ENCODE assay signal across 8 mouse cellular contexts in genomic region chr7:119673465-119673864, GRCm38 (mm10). TPM values are rescaled to one million over a fixed set of nuclear protein-coding genes. Genes with fewer than 3 reads are reported as not detected.
DNase-seq lines count a peak whose midpoint lies in the region; ATAC-seq and TF ChIP-seq lines count a peak whose summit lies in the region.

No protein-coding gene starts in this region.

- no peaks in the 10 kb centered on the region for H3K27me3 ChIP-seq in kidney, postnatal 0 days (ENCODE audit: insufficient read depth, low read length)
- no peaks in the 10 kb centered on the region for H3K27me3 ChIP-seq in liver, postnatal 0 days (ENCODE audit: insufficient read depth, low read length)

- 0 out of 2 replicates have a peak, but pooled peaks have one; percentile 34 for ATAC-seq in erythroid progenitor cell, adult 5-6 weeks (replicated peaks; ENCODE audit: low FRiP score, poor library complexity, severe bottlenecking)
- 0 out of 2 replicates have a peak, but pooled peaks have one; percentile 46 for ATAC-seq in kidney, postnatal 0 days (replicated peaks; ENCODE audit: low FRiP score, low read depth)
- peak; percentile 41; the same call in 1 of the 2 replicates for ATAC-seq in liver, postnatal 0 days
- 0 out of 2 replicates have a peak, but pooled peaks have one; percentile 30 for ATAC-seq in neutrophil, adult 5-6 weeks (ENCODE audit: extremely low read depth, insufficient number of reproducible peaks, low FRiP score, poor library complexity, severe bottlenecking)

- no peak for TF ChIP-seq EP300 in liver, postnatal 0 days (IDR thresholded peaks at IDR 0.05; ENCODE audit: low read depth)

- peak; percentile 28 to 40 for DNase-seq in heart, postnatal 10 days
- no peak for DNase-seq in heart, adult 11 months
- peak; percentile 15 for DNase-seq in T-cell, adult 2 months (ENCODE audit: low spot score)
- peak; percentile 80 for DNase-seq in kidney, postnatal 0 days (ENCODE audit: low spot score)
- peak; percentile 36 for DNase-seq in liver, postnatal 0 days
- no peak for DNase-seq in spleen, adult 12 weeks (ENCODE audit: low spot score)

- H3K27ac ChIP-seq in kidney, postnatal 0 days, result no peak overlapping the region
- H3K27ac ChIP-seq in liver, postnatal 0 days (ENCODE audit: low read depth), result no peak overlapping the region

- no peak overlapping the region for H3K9ac ChIP-seq in kidney, postnatal 0 days (ENCODE audit: low read depth, low read length)
- H3K9ac ChIP-seq in liver, postnatal 0 days (replicated peaks), result no peak overlapping the region

- TF ChIP-seq CTCF in kidney, postnatal 0 days (IDR thresholded peaks at IDR 0.05; ENCODE audit: low read depth), result peak; percentile 86
- peak; percentile 87 for TF ChIP-seq CTCF in liver, postnatal 0 days (IDR thresholded peaks at IDR 0.05; ENCODE audit: low read depth)

- no peaks in the 10 kb centered on the region for H3K9me3 ChIP-seq in kidney, postnatal 0 days (replicated peaks; ENCODE audit: low read length)
- H3K9me3 ChIP-seq in liver, postnatal 0 days (ENCODE audit: low read length), result no peaks in the 10 kb centered on the region

- WGBS in kidney, postnatal 0 days, result 17% methylated on average over 6 of the region's 6 CpGs
- 18% methylated on average over 6 of the region's 6 CpGs for WGBS in liver, postnatal 0 days (ENCODE audit: insufficient replicate concordance)

- intact Hi-C loops in heart, postnatal 10 days (cut with DNase I), result loop anchor here (2.0 to 10.0 kb wide), 4 partner anchors 129 to 653 kb away; partner anchors contain the start of genes Acsm5 and Tmem159

- H3K36me3 ChIP-seq in kidney, postnatal 0 days (ENCODE audit: insufficient read depth, low read length), result no peaks in the 10 kb centered on the region
- no peaks in the 10 kb centered on the region for H3K36me3 ChIP-seq in liver, postnatal 0 days (replicated peaks; ENCODE audit: insufficient read depth, low read length)

- no peak overlapping the region for H3K4me3 ChIP-seq in kidney, postnatal 0 days (replicated peaks; ENCODE audit: low read depth, low read length)
- H3K4me3 ChIP-seq in liver, postnatal 0 days (ENCODE audit: low read depth, low read length), result no peak overlapping the region

- H3K4me2 ChIP-seq in kidney, postnatal 0 days (ENCODE audit: low read length), result no peak overlapping the region
- H3K4me2 ChIP-seq in liver, postnatal 0 days (ENCODE audit: low read depth, low read length), result no peak overlapping the region

- H3K4me1 ChIP-seq in kidney, postnatal 0 days (replicated peaks; ENCODE audit: insufficient read depth, low read length), result no peaks in the 10 kb centered on the region
- no peaks in the 10 kb centered on the region for H3K4me1 ChIP-seq in liver, postnatal 0 days (ENCODE audit: insufficient read depth)

RNA-seq across cellular contexts. Expression of gene Acsm4, which starts 16.4 kb away (rescaled TPM):
- not detected for total RNA-seq in heart, postnatal 10 days (2021)
- not detected in 2 replicates for total RNA-seq in erythroid progenitor cell, adult 5-6 weeks (2015; ENCODE audit: low replicate concordance)
- total RNA-seq in erythroid progenitor cell, adult 5-6 weeks (2017; ENCODE audit: low replicate concordance), result not detected in 2 replicates
- polyA plus RNA-seq in kidney, postnatal 0 days (2015; fragmentation: Nextera tagmentation; extraction: Ambion mirVana), result not detected in 2 replicates
- not detected in 2 replicates for polyA plus RNA-seq in liver, postnatal 0 days (2015; fragmentation: Nextera tagmentation; extraction: Ambion mirVana)
- not detected in 2 replicates for total RNA-seq in neutrophil, adult 5-6 weeks (2017)

RNA-seq across cellular contexts. Expression of gene Thumpd1, which starts 47.1 kb away (rescaled TPM):
- total RNA-seq in heart, postnatal 10 days (2021), result 10 to 100 TPM; 21.1 to 22.8 TPM
- 7.6 and 12.6 TPM in 2 replicates for total RNA-seq in erythroid progenitor cell, adult 5-6 weeks (2015; ENCODE audit: low replicate concordance)
- total RNA-seq in erythroid progenitor cell, adult 5-6 weeks (2017; ENCODE audit: low replicate concordance), result 8.9 and 13.3 TPM in 2 replicates
- 60.9 and 63.5 TPM in 2 replicates for polyA plus RNA-seq in kidney, postnatal 0 days (2015; fragmentation: Nextera tagmentation; extraction: Ambion mirVana)
- polyA plus RNA-seq in liver, postnatal 0 days (2015; fragmentation: Nextera tagmentation; extraction: Ambion mirVana), result 18.2 and 19.3 TPM in 2 replicates
- total RNA-seq in neutrophil, adult 5-6 weeks (2017), result 45.3 and 46.3 TPM in 2 replicates

Comparison
In these comparisons a context has a peak if more than half of its experiments do, and no peak if none do; other contexts are left out.
1. DNase-seq: peak in heart, postnatal 10 days (2 of 2), T-cell, adult 2 months (single experiment), kidney, postnatal 0 days (single experiment) and liver, postnatal 0 days (single experiment); none in heart, adult 11 months (single experiment) and spleen, adult 12 weeks (single experiment).
2. Peak in every context shown above with its lines, with median percentiles within 50 percentile points of each other: ATAC-seq.